Mouse (Mus musculus) intestine, postnatal 0 days (tissue): Measurements from ENCODE around the gene Pck1. TPM values are rescaled to one million over a fixed set of nuclear protein-coding genes. Genes with fewer than 3 reads are reported as not detected.

Source experiments
- ATAC-seq: fragments of 200-750 bp; cut with Nextera tagmentation; 2 replicates; pipeline ENCODE4 v1.8.0; 2017; ENCODE audit warnings: mild to moderate bottlenecking, moderate TSS enrichment, moderate library complexity
- H3K27ac ChIP-seq: fragments of 300-500 bp; sonication (generic); 2 replicates; pipeline ENCODE4 v1.5.1; 2014; ENCODE audit warnings: mild to moderate bottlenecking, low read depth, low read length, moderate library complexity
- H3K27me3 ChIP-seq: fragments of 300-500 bp; sonication (generic); replicated peaks from 2 replicates; pipeline ENCODE4 v1.6.1; 2014; ENCODE audit warnings: low read length, mixed read lengths; ENCODE audit not compliant: control insufficient read depth, insufficient read depth
- H3K36me3 ChIP-seq: fragments of 300-500 bp; sonication (generic); 2 replicates; pipeline ENCODE4 v1.6.1; 2014; ENCODE audit warnings: mild to moderate bottlenecking, moderate library complexity; ENCODE audit not compliant: control insufficient read depth, insufficient read depth
- H3K4me1 ChIP-seq: fragments of 300-500 bp; sonication (generic); replicated peaks from 2 replicates; pipeline ENCODE4 v1.6.1; 2014; ENCODE audit warnings: antibody characterized with exemption, low read length, mixed read lengths; ENCODE audit not compliant: control insufficient read depth, insufficient read depth
- H3K4me2 ChIP-seq: fragments of 300-500 bp; sonication (generic); replicated peaks from 2 replicates; pipeline ENCODE4 v1.6.1; 2014; ENCODE audit warnings: low read depth, mild to moderate bottlenecking, moderate library complexity
- H3K4me3 ChIP-seq: fragments of 300-500 bp; sonication (generic); 2 replicates; pipeline ENCODE4 v1.5.1; 2014; ENCODE audit warnings: low read depth, low read length
- H3K9ac ChIP-seq: fragments of 300-500 bp; sonication (generic); 2 replicates; pipeline ENCODE4 v1.6.1; 2014; ENCODE audit warnings: mild to moderate bottlenecking, low read depth, low read length
- H3K9me3 ChIP-seq: fragments of 300-500 bp; sonication (generic); 2 replicates; pipeline ENCODE4 v1.6.1; 2016; ENCODE audit warnings: mixed run types; ENCODE audit not compliant: control insufficient read depth
- CTCF ChIP-seq: sonication (generic); IDR thresholded peaks from 2 replicates; pipeline ENCODE4 v1.5.1; 2016; ENCODE audit warnings: low read depth, mild to moderate bottlenecking, control low read depth, antibody characterized with exemption, moderate library complexity
- WGBS: fragments of 180-500 bp; shearing (Covaris S2); extraction: QIAGEN DNeasy Blood & Tissue Kit; methylation state at CpG from one replicate; pipeline ENCODE4 v1.1.7; 2014; 5-methylcytosine and 5-hydroxymethylcytosine counted together
- polyA plus RNA-seq: library from polyadenylated mRNA; unstranded; fragments of >200 nt; fragmentation: Nextera tagmentation; extraction: Ambion mirVana; gene quantifications from 2 replicates; pipeline ENCODE4 v1.2.1, GENCODE M21; 2015

Gene Pck1
- polyA plus RNA-seq, 1 experiment from 2014 or later = 249 TPM

DNA sequence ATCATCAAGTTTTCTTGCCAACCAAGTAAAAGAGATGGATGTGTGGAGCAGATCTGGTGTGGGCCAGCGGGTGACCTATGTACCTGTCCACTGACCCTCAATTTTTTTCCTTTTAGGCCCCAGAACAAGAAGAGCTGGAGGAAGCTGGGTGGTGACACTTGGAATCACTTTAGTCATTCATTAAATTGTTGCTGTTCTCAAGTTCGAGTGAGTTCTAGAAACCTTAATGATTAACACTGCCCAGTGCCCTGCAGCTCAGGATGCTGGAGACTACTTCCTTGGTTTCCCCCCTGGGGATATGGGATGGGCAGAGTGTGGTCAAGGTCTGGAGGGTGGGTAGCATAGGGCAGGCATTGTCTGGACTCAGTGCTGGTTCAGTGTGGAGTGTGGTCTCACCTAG is 23.7 kb upstream of the Pck1 start:
- peak; percentile 46 for ATAC-seq
- 0 out of 2 replicates have a peak, but pooled peaks cover 6% of the 10 kb centered on the region for H3K4me1 ChIP-seq
- no peaks in the 10 kb centered on the region for H3K36me3 ChIP-seq
- no peak overlapping the region for H3K9ac ChIP-seq
- H3K4me3 ChIP-seq = no peak overlapping the region
- no peak for TF ChIP-seq CTCF
- H3K27me3 ChIP-seq = no peaks in the 10 kb centered on the region
- H3K9me3 ChIP-seq = no peaks in the 10 kb centered on the region
- 51% methylated on average over 2 of the region's 2 CpGs for WGBS
- peak overlapping the region; percentile 76 for H3K27ac ChIP-seq
- no peak overlapping the region for H3K4me2 ChIP-seq

DNA sequence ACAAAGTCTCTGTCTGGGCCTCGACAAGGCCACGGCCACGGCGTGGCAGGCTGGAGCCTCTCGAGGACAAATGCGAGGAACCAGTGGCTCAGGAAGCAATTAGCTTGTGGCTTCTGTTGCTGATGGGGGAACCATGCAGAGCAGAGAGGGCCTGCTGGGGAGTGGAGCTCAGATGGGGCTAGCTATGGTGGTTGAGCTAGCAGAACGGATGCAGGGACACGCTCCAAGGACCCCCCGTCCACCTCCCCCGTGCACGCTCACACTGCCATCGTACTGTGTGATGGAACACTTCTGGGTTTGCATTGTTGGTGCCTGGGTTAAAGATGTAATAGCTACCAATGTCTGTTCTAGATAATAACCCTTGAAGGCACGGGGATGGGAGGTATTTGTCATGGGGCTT is 20.6 kb upstream of the Pck1 start:
- H3K9ac ChIP-seq = no peak overlapping the region
- peak overlapping the region; percentile 64 for H3K27ac ChIP-seq
- H3K4me1 ChIP-seq = 0 out of 2 replicates have a peak, but pooled peaks cover 3% of the 10 kb centered on the region
- no peak overlapping the region for H3K4me2 ChIP-seq
- 64% methylated on average over 13 of the region's 13 CpGs for WGBS
- peak; percentile 23 for TF ChIP-seq CTCF
- H3K36me3 ChIP-seq = no peaks in the 10 kb centered on the region
- H3K9me3 ChIP-seq = no peaks in the 10 kb centered on the region
- ATAC-seq = 0 out of 2 replicates have a peak, but pooled peaks have one; percentile 10
- H3K27me3 ChIP-seq = no peaks in the 10 kb centered on the region
- no peak overlapping the region for H3K4me3 ChIP-seq

DNA sequence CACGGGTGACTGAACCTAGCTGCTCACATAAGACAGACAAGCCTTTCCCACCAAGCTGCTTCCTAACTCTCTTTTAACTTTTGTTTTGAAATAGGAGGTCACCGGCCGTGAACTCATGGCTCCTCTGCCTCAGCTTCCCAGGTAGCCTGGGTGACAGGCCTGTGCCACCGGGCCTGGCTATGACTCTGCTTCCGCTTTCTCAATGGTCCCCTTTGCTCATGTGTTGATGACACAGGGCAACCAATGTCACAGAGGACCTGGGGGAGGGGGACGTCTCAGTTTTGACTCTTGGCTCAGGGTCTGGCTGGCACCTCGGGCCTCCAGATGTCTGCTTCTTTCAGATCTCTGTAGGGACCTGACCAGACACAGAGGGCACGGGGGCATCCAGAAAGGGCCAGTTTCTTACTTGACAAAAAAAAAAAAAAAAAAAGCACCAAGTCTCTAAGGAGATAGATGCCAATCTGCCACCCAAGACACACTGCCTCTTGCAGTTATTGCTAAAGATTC is 20.0 kb upstream of the Pck1 start:
- WGBS = 81% methylated on average over 8 of the region's 8 CpGs
- ATAC-seq = no peak
- no peak for TF ChIP-seq CTCF

DNA sequence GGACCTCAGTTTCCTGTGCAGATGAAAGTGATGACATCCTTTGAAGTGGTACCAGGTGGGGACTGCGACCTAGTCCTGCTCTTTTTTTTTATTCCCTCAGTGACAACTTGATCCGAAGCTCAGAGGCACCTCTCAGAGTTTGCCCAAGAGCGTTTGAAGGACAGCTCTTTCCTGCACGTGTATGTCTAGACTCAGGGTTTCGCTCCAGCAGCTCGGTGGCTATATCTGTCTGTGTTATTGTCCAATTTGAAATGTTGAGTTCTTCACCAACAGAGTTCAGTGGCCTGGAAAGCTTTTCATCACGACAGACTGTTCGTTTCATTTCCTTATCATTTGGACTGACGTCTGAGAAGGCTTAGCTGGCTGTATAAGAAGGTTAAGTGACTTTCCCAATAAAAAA is 18.2 kb upstream of the Pck1 start:
- no peak overlapping the region for H3K9ac ChIP-seq
- H3K9me3 ChIP-seq = no peaks in the 10 kb centered on the region
- H3K27ac ChIP-seq = peak overlapping the region; percentile 66
- H3K27me3 ChIP-seq = no peaks in the 10 kb centered on the region
- 41% methylated on average over 9 of the region's 9 CpGs for WGBS
- no peak overlapping the region for H3K4me3 ChIP-seq
- no peaks in the 10 kb centered on the region for H3K36me3 ChIP-seq
- no peak overlapping the region for H3K4me2 ChIP-seq
- TF ChIP-seq CTCF = no peak
- no peaks in the 10 kb centered on the region for H3K4me1 ChIP-seq
- peak; percentile 29; the same call in 1 of the 2 replicates for ATAC-seq

More for the DNA sequence above, 20.0 kb upstream of the Pck1 start:
- H3K9ac ChIP-seq = no peak overlapping the region
- H3K27me3 ChIP-seq = no peaks in the 10 kb centered on the region
- H3K4me1 ChIP-seq = 0 out of 2 replicates have a peak, but pooled peaks cover 3% of the 10 kb centered on the region
- H3K36me3 ChIP-seq = no peaks in the 10 kb centered on the region
- peak overlapping the region; percentile 64 for H3K27ac ChIP-seq
- H3K9me3 ChIP-seq = no peaks in the 10 kb centered on the region
- no peak overlapping the region for H3K4me3 ChIP-seq
- no peak overlapping the region for H3K4me2 ChIP-seq

DNA sequence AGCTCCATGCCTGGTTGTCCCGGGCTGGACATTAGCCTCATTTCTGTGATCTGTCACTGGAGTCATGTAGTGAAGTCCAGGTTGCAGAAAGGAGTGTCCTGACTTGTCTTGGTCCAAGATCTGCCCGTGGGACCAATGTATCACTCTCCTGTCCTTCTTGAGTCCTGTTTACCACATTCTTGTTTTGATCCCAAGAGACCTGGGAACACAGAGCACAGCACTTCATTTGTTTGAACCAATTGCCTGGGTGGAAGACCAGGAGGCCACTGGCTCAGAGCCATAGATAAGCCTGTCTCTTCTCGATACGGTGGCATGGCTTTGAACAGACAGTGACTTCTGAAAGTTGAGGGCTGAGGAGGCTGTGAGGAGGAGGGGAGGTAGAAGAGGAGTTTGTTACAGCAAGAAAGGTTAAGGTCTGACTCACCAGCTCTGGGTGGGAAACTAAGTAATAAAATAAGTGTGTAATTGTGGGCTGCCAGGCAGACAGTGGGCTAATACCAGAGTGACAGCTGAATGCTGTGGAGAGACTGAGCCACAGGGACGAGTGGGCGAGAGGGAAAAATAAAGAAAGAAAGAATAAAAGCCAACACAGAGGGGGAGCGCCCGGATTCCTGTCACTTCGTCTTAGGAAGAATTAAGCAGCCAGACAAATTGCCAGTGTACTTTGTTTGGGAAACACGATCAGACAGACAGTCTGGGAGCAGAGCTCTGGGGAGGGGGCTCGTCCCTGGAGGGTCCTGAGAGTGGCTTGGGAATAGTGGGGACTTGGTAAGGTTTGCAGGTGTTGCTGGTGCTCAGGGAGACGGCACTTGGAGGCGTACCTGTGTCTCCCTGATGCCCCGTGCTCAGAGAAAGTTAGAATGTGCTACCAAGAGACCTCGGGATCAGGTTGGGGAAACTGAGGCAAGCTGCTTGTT is 14.3 kb upstream of the Pck1 start:
- Histone ChIP-seq H3K9ac (no peak overlapping the region), H3K9me3 (no peaks in the 10 kb centered on the region), H3K27me3 (no peaks in the 10 kb centered on the region), H3K36me3 (no peaks in the 10 kb centered on the region), H3K4me2 (no peak overlapping the region), H3K4me1 (no peaks in the 10 kb centered on the region), H3K4me3 (no peak overlapping the region), H3K27ac (0 out of 2 replicates have a peak overlapping the region, but pooled peaks have one; percentile 21)
- ATAC-seq = peak; percentile 66
- no peak for TF ChIP-seq CTCF
- 61% methylated on average over 15 of the region's 15 CpGs for WGBS

DNA sequence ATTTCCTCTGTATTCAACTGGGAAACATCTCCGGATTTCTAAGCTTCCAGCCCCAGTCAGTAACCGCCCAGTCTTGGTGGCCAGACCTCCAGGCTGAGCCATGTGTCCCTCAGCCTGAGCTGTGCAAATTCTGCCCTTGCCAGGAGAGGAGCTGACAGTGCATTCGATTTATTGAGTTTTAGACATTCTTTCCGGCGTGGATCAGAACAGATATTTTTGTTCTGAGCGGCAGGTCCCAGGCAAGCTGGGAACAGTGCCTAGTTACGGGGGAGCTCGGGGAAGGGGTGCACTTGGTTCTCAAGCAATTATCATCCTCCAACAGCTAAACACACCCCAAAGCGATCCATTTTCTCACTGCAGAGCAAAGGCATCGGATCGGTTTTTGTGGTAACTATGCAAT is 9.2 kb upstream of the Pck1 start:
- TF ChIP-seq CTCF = no peak
- Histone ChIP-seq H3K9me3 (no peaks in the 10 kb centered on the region), H3K4me1 (no peaks in the 10 kb centered on the region), H3K4me3 (no peak overlapping the region), H3K9ac (no peak overlapping the region), H3K4me2 (no peak overlapping the region), H3K27ac (no peak overlapping the region), H3K27me3 (no peaks in the 10 kb centered on the region), H3K36me3 (no peaks in the 10 kb centered on the region)
- WGBS = 66% methylated on average over 11 of the region's 11 CpGs
- ATAC-seq = no peak
